Mouse (Mus musculus): Measurements from ENCODE around the gene Tmem120a. TPM values are rescaled to one million over a fixed set of nuclear protein-coding genes. Genes with fewer than 3 reads are reported as not detected.

The Tmem120a gene
- polyA plus RNA-seq, 1 experiment from 2014 or later, result 18.2 TPM

GRCm38 (mm10) chr5:135727871-135728270, 16.4 kb downstream of the Tmem120a start:
- peaks cover 11% of the 10 kb centered on the region for H3K36me3 ChIP-seq (ENCODE audit: control insufficient read depth, insufficient read depth)
- no peak for ATAC-seq (ENCODE audit: low read depth)
- no peaks in the 10 kb centered on the region; the same call in 1 of the 2 replicates for H3K4me1 ChIP-seq (ENCODE audit: control insufficient read depth, low read depth, low read length)
- no peaks in the 10 kb centered on the region for H3K9me3 ChIP-seq (replicated peaks; ENCODE audit: control insufficient read depth, low read length)
- H3K4me3 ChIP-seq (ENCODE audit: low read depth, low read length), result no peak overlapping the region
- 76% methylated on average over 9 of the region's 9 CpGs for WGBS (ENCODE audit: insufficient replicate concordance)
- H3K4me2 ChIP-seq (ENCODE audit: low read depth, low read length), result no peak overlapping the region
- H3K27me3 ChIP-seq (ENCODE audit: control insufficient read depth, insufficient read depth, low read depth, low read length), result no peaks in the 10 kb centered on the region
- no peak overlapping the region for H3K9ac ChIP-seq (ENCODE audit: low read depth, low read length)
- H3K27ac ChIP-seq (ENCODE audit: low read length), result no peak overlapping the region

- no peak for ATAC-seq (ENCODE audit: low read depth)
- no peak overlapping the region for H3K27ac ChIP-seq (ENCODE audit: low read length)
- no peaks in the 10 kb centered on the region; the same call in 1 of the 2 replicates for H3K4me1 ChIP-seq (ENCODE audit: control insufficient read depth, low read depth, low read length)
- H3K9ac ChIP-seq (ENCODE audit: low read depth, low read length), result no peak overlapping the region
- H3K36me3 ChIP-seq (ENCODE audit: control insufficient read depth, insufficient read depth), result peaks cover 4% of the 10 kb centered on the region
- WGBS (ENCODE audit: insufficient replicate concordance), result 48% methylated on average over 2 of the region's 2 CpGs
- H3K9me3 ChIP-seq (replicated peaks; ENCODE audit: control insufficient read depth, low read length), result no peaks in the 10 kb centered on the region
- no peak overlapping the region for H3K4me2 ChIP-seq (ENCODE audit: low read depth, low read length)
- H3K27me3 ChIP-seq (ENCODE audit: control insufficient read depth, insufficient read depth, low read depth, low read length), result no peaks in the 10 kb centered on the region
- no peak overlapping the region for H3K4me3 ChIP-seq (ENCODE audit: low read depth, low read length)
Measured at GRCm38 (mm10) chr5:135726641-135727346, 17.5 kb downstream of the Tmem120a start.

- H3K4me2 ChIP-seq (ENCODE audit: low read depth, low read length), result no peak overlapping the region
- no peak overlapping the region for H3K4me3 ChIP-seq (ENCODE audit: low read depth, low read length)
- H3K9ac ChIP-seq (ENCODE audit: low read depth, low read length), result no peak overlapping the region
- H3K36me3 ChIP-seq (ENCODE audit: control insufficient read depth, insufficient read depth), result peaks cover 3% of the 10 kb centered on the region
- no peaks in the 10 kb centered on the region for H3K9me3 ChIP-seq (replicated peaks; ENCODE audit: control insufficient read depth, low read length)
- no peaks in the 10 kb centered on the region for H3K27me3 ChIP-seq (ENCODE audit: control insufficient read depth, insufficient read depth, low read depth, low read length)
- no peak for ATAC-seq (ENCODE audit: low read depth)
- 68% methylated on average over 6 of the region's 6 CpGs for WGBS (ENCODE audit: insufficient replicate concordance)
- no peaks in the 10 kb centered on the region; the same call in 1 of the 2 replicates for H3K4me1 ChIP-seq (ENCODE audit: control insufficient read depth, low read depth, low read length)
- H3K27ac ChIP-seq (ENCODE audit: low read length), result no peak overlapping the region
Measured at GRCm38 (mm10) chr5:135725991-135726390, 18.3 kb downstream of the Tmem120a start.

- no peak for ATAC-seq (ENCODE audit: low read depth)
- H3K36me3 ChIP-seq (ENCODE audit: control insufficient read depth, insufficient read depth), result no peaks in the 10 kb centered on the region; the same call in none of the 2 replicates
- H3K4me2 ChIP-seq (ENCODE audit: low read depth, low read length), result no peak overlapping the region
- no peak overlapping the region for H3K27ac ChIP-seq (ENCODE audit: low read length)
- no peaks in the 10 kb centered on the region for H3K27me3 ChIP-seq (ENCODE audit: control insufficient read depth, insufficient read depth, low read depth, low read length)
- no peak overlapping the region for H3K4me3 ChIP-seq (ENCODE audit: low read depth, low read length)
- 71% methylated on average over 8 of the region's 8 CpGs for WGBS (ENCODE audit: insufficient replicate concordance)
- H3K4me1 ChIP-seq (ENCODE audit: control insufficient read depth, low read depth, low read length), result no peaks in the 10 kb centered on the region; the same call in 1 of the 2 replicates
- H3K9me3 ChIP-seq (replicated peaks; ENCODE audit: control insufficient read depth, low read length), result no peaks in the 10 kb centered on the region
- H3K9ac ChIP-seq (ENCODE audit: low read depth, low read length), result no peak overlapping the region
Measured at GRCm38 (mm10) chr5:135725391-135725841, 18.8 kb downstream of the Tmem120a start.

- H3K4me2 ChIP-seq (ENCODE audit: low read depth, low read length), result no peak overlapping the region
- no peaks in the 10 kb centered on the region; the same call in none of the 2 replicates for H3K36me3 ChIP-seq (ENCODE audit: control insufficient read depth, insufficient read depth)
- no peak for ATAC-seq (ENCODE audit: low read depth)
- no peak overlapping the region for H3K27ac ChIP-seq (ENCODE audit: low read length)
- H3K4me3 ChIP-seq (ENCODE audit: low read depth, low read length), result no peak overlapping the region
- H3K27me3 ChIP-seq (ENCODE audit: control insufficient read depth, insufficient read depth, low read depth, low read length), result no peaks in the 10 kb centered on the region
- 64% methylated on average over 9 of the region's 9 CpGs for WGBS (ENCODE audit: insufficient replicate concordance)
- H3K4me1 ChIP-seq (ENCODE audit: control insufficient read depth, low read depth, low read length), result no peaks in the 10 kb centered on the region; the same call in 1 of the 2 replicates
- H3K9me3 ChIP-seq (replicated peaks; ENCODE audit: control insufficient read depth, low read length), result no peaks in the 10 kb centered on the region
- H3K9ac ChIP-seq (ENCODE audit: low read depth, low read length), result no peak overlapping the region
Measured at GRCm38 (mm10) chr5:135724536-135725322, 19.5 kb downstream of the Tmem120a start.

- Histone ChIP-seq H3K27me3 (ENCODE audit: control insufficient read depth, insufficient read depth, low read depth, low read length) (no peaks in the 10 kb centered on the region), H3K36me3 (ENCODE audit: control insufficient read depth, insufficient read depth) (no peaks in the 10 kb centered on the region), H3K4me3 (ENCODE audit: low read depth, low read length) (no peak overlapping the region), H3K9me3 (replicated peaks; ENCODE audit: control insufficient read depth, low read length) (no peaks in the 10 kb centered on the region), H3K4me2 (ENCODE audit: low read depth, low read length) (no peak overlapping the region), H3K9ac (ENCODE audit: low read depth, low read length) (no peak overlapping the region), H3K27ac (ENCODE audit: low read length) (no peak overlapping the region), H3K4me1 (ENCODE audit: control insufficient read depth, low read depth, low read length) (no peaks in the 10 kb centered on the region; the same call in 1 of the 2 replicates)
- no peak for ATAC-seq (ENCODE audit: low read depth)
- WGBS (ENCODE audit: insufficient replicate concordance), result 48% methylated on average over 3 of the region's 3 CpGs
Measured at GRCm38 (mm10) chr5:135723165-135723751, 21.0 kb downstream of the Tmem120a start.

- WGBS (ENCODE audit: insufficient replicate concordance), result 76% methylated on average over 11 of the region's 11 CpGs
- H3K4me1 ChIP-seq (ENCODE audit: control insufficient read depth, low read depth, low read length), result no peaks in the 10 kb centered on the region; the same call in 1 of the 2 replicates
- H3K36me3 ChIP-seq (ENCODE audit: control insufficient read depth, insufficient read depth), result no peaks in the 10 kb centered on the region
- H3K27me3 ChIP-seq (ENCODE audit: control insufficient read depth, insufficient read depth, low read depth, low read length), result no peaks in the 10 kb centered on the region
- H3K9ac ChIP-seq (ENCODE audit: low read depth, low read length), result no peak overlapping the region
- H3K27ac ChIP-seq (ENCODE audit: low read length), result no peak overlapping the region
- no peak overlapping the region for H3K4me2 ChIP-seq (ENCODE audit: low read depth, low read length)
- no peak overlapping the region for H3K4me3 ChIP-seq (ENCODE audit: low read depth, low read length)
- no peaks in the 10 kb centered on the region for H3K9me3 ChIP-seq (replicated peaks; ENCODE audit: control insufficient read depth, low read length)
- ATAC-seq (ENCODE audit: low read depth), result no peak
Measured at GRCm38 (mm10) chr5:135722121-135722520, 22.1 kb downstream of the Tmem120a start.

- Histone ChIP-seq H3K4me3 (ENCODE audit: low read depth, low read length) (no peak overlapping the region), H3K9ac (ENCODE audit: low read depth, low read length) (no peak overlapping the region), H3K9me3 (replicated peaks; ENCODE audit: control insufficient read depth, low read length) (no peaks in the 10 kb centered on the region), H3K27ac (ENCODE audit: low read length) (no peak overlapping the region), H3K36me3 (ENCODE audit: control insufficient read depth, insufficient read depth) (no peaks in the 10 kb centered on the region), H3K27me3 (ENCODE audit: control insufficient read depth, insufficient read depth, low read depth, low read length) (no peaks in the 10 kb centered on the region), H3K4me1 (ENCODE audit: control insufficient read depth, low read depth, low read length) (no peaks in the 10 kb centered on the region; the same call in 1 of the 2 replicates), H3K4me2 (ENCODE audit: low read depth, low read length) (no peak overlapping the region)
- 83% methylated on average over 8 of the region's 8 CpGs for WGBS (ENCODE audit: insufficient replicate concordance)
- no peak for ATAC-seq (ENCODE audit: low read depth)
Measured at GRCm38 (mm10) chr5:135721076-135721475, 23.2 kb downstream of the Tmem120a start.

Measured in liver, embryonic 16.5 days (tissue).